In the genomic region with DNA sequence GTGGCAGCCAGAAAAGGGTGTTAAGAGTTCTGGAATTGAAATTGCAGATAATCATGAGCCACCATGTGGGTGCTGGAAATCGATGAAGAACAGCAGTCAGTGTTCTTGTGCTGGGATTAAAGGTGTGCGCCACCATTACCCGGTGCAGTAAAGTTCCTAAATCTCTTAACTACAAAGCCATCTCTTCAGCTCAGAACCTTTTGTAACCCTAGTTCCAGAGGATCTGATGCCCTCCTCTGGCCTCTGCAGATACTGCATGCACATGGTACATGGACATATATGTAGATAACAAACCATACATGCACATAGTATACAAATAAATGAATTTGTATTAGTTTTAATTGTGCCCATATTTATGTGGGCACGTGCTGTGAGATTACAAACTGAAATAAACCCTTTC, we compare ENCODE assay signal across 8 mouse cellular contexts. TPM values are rescaled to one million over a fixed set of nuclear protein-coding genes. Genes with fewer than 3 reads are reported as not detected.
DNase-seq lines count a peak whose midpoint lies in the region; ATAC-seq lines count a peak whose summit lies in the region.

No protein-coding gene starts in this region.

- H3K4me1 ChIP-seq in hindbrain, embryonic 12.5 days: peaks cover 1% of the 10 kb centered on the region

- no peak overlapping the region for H3K4me3 ChIP-seq in hindbrain, embryonic 12.5 days

- no peak overlapping the region for H3K9ac ChIP-seq in hindbrain, embryonic 12.5 days

- no peaks in the 10 kb centered on the region for H3K9me3 ChIP-seq in hindbrain, embryonic 12.5 days (replicated peaks)

- 91% methylated on average over 4 of the region's 4 CpGs for WGBS in hindbrain, embryonic 12.5 days

- peaks cover 33% of the 10 kb centered on the region for H3K36me3 ChIP-seq in hindbrain, embryonic 12.5 days

- H3K27ac ChIP-seq in hindbrain, embryonic 12.5 days: no peak overlapping the region

- no peak overlapping the region for H3K4me2 ChIP-seq in hindbrain, embryonic 12.5 days (replicated peaks)

- DNase-seq in adrenal gland, postnatal 25 days: peak; percentile 7
- no peak for DNase-seq in adrenal gland, postnatal 4 days (ENCODE audit: low spot score in 2 of 2)
- peak; percentile 25 for DNase-seq in right cerebral cortex, postnatal 14 days
- no peak for DNase-seq in right cerebral cortex, postnatal 25 days
- DNase-seq in lung, postnatal 25 days (ENCODE audit: low spot score): peak; percentile 16
- DNase-seq in thymus, postnatal 36 days: peak; percentile 61 to 62
- DNase-seq in Muller cell, postnatal 12 days (ENCODE audit: inconsistent ontology term): no peak

- no peaks in the 10 kb centered on the region for H3K27me3 ChIP-seq in hindbrain, embryonic 12.5 days

- ATAC-seq in hindbrain, embryonic 12.5 days (ENCODE audit: low FRiP score): no peak

RNA-seq across cellular contexts. Expression of gene Crkl, which starts 8.5 kb away (rescaled TPM):
- total RNA-seq in adrenal gland, postnatal 25 days (2021): 30.2 and 33.7 TPM in 2 replicates
- 10 to 100 TPM; 32.1 to 35.0 TPM for total RNA-seq in adrenal gland, postnatal 4 days (2021)
- 87.1 and 98.9 TPM in 2 replicates for polyA plus RNA-seq in hindbrain, embryonic 12.5 days (2016; fragmentation: Nextera tagmentation; extraction: Ambion mirVana)

RNA-seq across cellular contexts. Expression of gene Aifm3, which starts 29.2 kb away (rescaled TPM):
- total RNA-seq in adrenal gland, postnatal 25 days (2021): 9.8 and 10.2 TPM in 2 replicates
- 1 to 10 TPM; 7.5 to 8.5 TPM for total RNA-seq in adrenal gland, postnatal 4 days (2021)
- 3.0 and 4.5 TPM in 2 replicates for polyA plus RNA-seq in hindbrain, embryonic 12.5 days (2016; fragmentation: Nextera tagmentation; extraction: Ambion mirVana)

RNA-seq across cellular contexts. Expression of gene Lztr1, which starts 48.2 kb away (rescaled TPM):
- total RNA-seq in adrenal gland, postnatal 25 days (2021): 70.0 and 74.9 TPM in 2 replicates
- 10 to 100 TPM; 69.1 to 73.2 TPM for total RNA-seq in adrenal gland, postnatal 4 days (2021)
- polyA plus RNA-seq in hindbrain, embryonic 12.5 days (2016; fragmentation: Nextera tagmentation; extraction: Ambion mirVana): 113 and 121 TPM in 2 replicates

RNA-seq across cellular contexts. Expression of gene Pi4ka, which starts 54.1 kb away (rescaled TPM):
- total RNA-seq in adrenal gland, postnatal 25 days (2021): 87.2 and 88.9 TPM in 2 replicates
- 10 to 100 TPM; 65.0 to 70.9 TPM for total RNA-seq in adrenal gland, postnatal 4 days (2021)
- polyA plus RNA-seq in hindbrain, embryonic 12.5 days (2016; fragmentation: Nextera tagmentation; extraction: Ambion mirVana): 64.8 and 72.8 TPM in 2 replicates

RNA-seq across cellular contexts. Expression of gene Snap29, which starts 54.5 kb away (rescaled TPM):
- total RNA-seq in adrenal gland, postnatal 25 days (2021): 28.1 and 30.2 TPM in 2 replicates
- total RNA-seq in adrenal gland, postnatal 4 days (2021): 10 to 100 TPM; 22.9 TPM
- 19.8 and 20.4 TPM in 2 replicates for polyA plus RNA-seq in hindbrain, embryonic 12.5 days (2016; fragmentation: Nextera tagmentation; extraction: Ambion mirVana)

Comparison
In these comparisons a context has a peak if more than half of its experiments do, and no peak if none do; other contexts are left out.
1. DNase-seq: peak in adrenal gland, postnatal 25 days (single experiment), right cerebral cortex, postnatal 14 days (single experiment), lung, postnatal 25 days (single experiment) and thymus, postnatal 36 days (2 of 2); none in adrenal gland, postnatal 4 days (0 of 2), right cerebral cortex, postnatal 25 days (single experiment) and Muller cell, postnatal 12 days (single experiment).